Mouse (Mus musculus): ENCODE results near the gene Fsd1.
A peak's percentile ranks its signal among the peaks of the same experiment; 100 is the strongest.

Fsd1 gene

GRCm38 (mm10) chr17:56031431-56031830 lies 45.1 kb downstream of the Fsd1 start:
- DNase-seq = peak in 1 of 2 experiments; percentile 4

- peak in 1 of 2 experiments; percentile 8 for DNase-seq
Measured at GRCm38 (mm10) chr17:56032127-56032733, 45.9 kb downstream of the Fsd1 start.

GRCm38 (mm10) chr17:56032831-56033230 lies 46.5 kb downstream of the Fsd1 start:
- no peak for DNase-seq

GRCm38 (mm10) chr17:56034040-56034725 lies 47.9 kb downstream of the Fsd1 start:
- peak in 1 of 2 experiments; percentile 4 for DNase-seq

- peak in 1 of 2 experiments; percentile 7 for DNase-seq
Measured at GRCm38 (mm10) chr17:56034726-56035100, 48.4 kb downstream of the Fsd1 start.

- peak in 1 of 2 experiments; percentile 5 for DNase-seq
Measured at GRCm38 (mm10) chr17:56035216-56035615, 48.9 kb downstream of the Fsd1 start.

GRCm38 (mm10) chr17:56036176-56036900 lies 50.0 kb downstream of the Fsd1 start, which contains the start of gene Sh3gl1:
TSS of gene Sh3gl1 (minus strand) at chr17:56036635.
- peak; percentile 99 to 100 for DNase-seq

- DNase-seq = peak in 1 of 2 experiments; percentile 25
Measured at GRCm38 (mm10) chr17:56036901-56037287, 50.6 kb downstream of the Fsd1 start.

- DNase-seq = peak in 1 of 2 experiments; percentile 60
Measured at GRCm38 (mm10) chr17:56038583-56039261, 52.4 kb downstream of the Fsd1 start.

GRCm38 (mm10) chr17:56039345-56039744 lies 53.0 kb downstream of the Fsd1 start:
- no peak for DNase-seq

- DNase-seq = peak; percentile 98 to 99
Measured at GRCm38 (mm10) chr17:56040030-56040856, 53.9 kb downstream of the Fsd1 start, which contains the start of gene Chaf1a. TSS of gene Chaf1a (plus strand) at chr17:56040439.

GRCm38 (mm10) chr17:56040857-56041163 lies 54.5 kb downstream of the Fsd1 start:
- no peak for DNase-seq
